27 mouse cellular contexts compared by ENCODE assay signal in genomic region chr7:120879972-120880371, GRCm38 (mm10). TPM values are rescaled to one million over a fixed set of nuclear protein-coding genes. Genes with fewer than 3 reads are reported as not detected.
DNase-seq lines count a peak whose midpoint lies in the region; ATAC-seq and TF ChIP-seq lines count a peak whose summit lies in the region.
"Had no signal": no experiment of that assay in that cellular context is flagged by ENCODE, and none has a peak within 500 bp of the region (broad histone marks: within the 10 kb centered on the region; RNA-seq: fewer than 3 reads in every experiment).

No protein-coding gene starts in this region.

- H3K9ac ChIP-seq in stomach, embryonic 15.5 days = no peak overlapping the region
- H3K9ac ChIP-seq in stomach, postnatal 0 days (ENCODE audit: low read length) = no peak overlapping the region
- H3K9ac ChIP-seq in liver, embryonic 16.5 days (ENCODE audit: low read depth, low read length) = peak overlapping the region; percentile 64
- H3K9ac ChIP-seq in kidney, embryonic 14.5 days (ENCODE audit: low read depth, low read length) = no peak overlapping the region
- H3K9ac ChIP-seq: heart, embryonic 12.5 days; hindbrain, embryonic 13.5 days; limb, embryonic 12.5 days; midbrain, embryonic 13.5 days had no signal

- TF ChIP-seq CTCF in stomach, postnatal 0 days (IDR thresholded peaks at IDR 0.05; ENCODE audit: low read depth) = no peak

- H3K4me1 ChIP-seq in stomach, embryonic 15.5 days = peaks cover 6% of the 10 kb centered on the region; the same call in 1 of the 2 replicates
- 0 out of 2 replicates have a peak, but pooled peaks cover 2% of the 10 kb centered on the region for H3K4me1 ChIP-seq in stomach, postnatal 0 days (replicated peaks; ENCODE audit: control insufficient read depth, insufficient read depth)
- peaks cover 71% of the 10 kb centered on the region for H3K4me1 ChIP-seq in liver, embryonic 16.5 days (ENCODE audit: control insufficient read depth, low read depth, low read length)
- H3K4me1 ChIP-seq in kidney, embryonic 14.5 days (ENCODE audit: control insufficient read depth, insufficient read depth, low read length) = 0 out of 2 replicates have a peak, but pooled peaks cover 2% of the 10 kb centered on the region
- H3K4me1 ChIP-seq: hindbrain, embryonic 13.5 days; limb, embryonic 12.5 days; midbrain, embryonic 13.5 days had no signal

- TF ChIP-seq EP300 in stomach, postnatal 0 days (optimal IDR thresholded peaks at IDR 0.05) = no peak

- peak; percentile 36; the same call in 1 of the 2 replicates for ATAC-seq in stomach, embryonic 15.5 days (ENCODE audit: insufficient read depth, low FRiP score, low read depth)
- no peak for ATAC-seq in stomach, postnatal 0 days (ENCODE audit: low FRiP score, low TSS enrichment)
- peak; percentile 73 for ATAC-seq in liver, embryonic 16.5 days (ENCODE audit: low read depth)
- ATAC-seq in kidney, embryonic 14.5 days (ENCODE audit: low FRiP score, low TSS enrichment) = no peak
- ATAC-seq: CD4-positive, CD25-positive, alpha-beta regulatory T cell, adult 4 months; inflammation-experienced regulatory T-cells, adult 6 months; midbrain, embryonic 13.5 days had no signal

- WGBS in stomach, embryonic 15.5 days = 79% methylated on average over 3 of the region's 3 CpGs
- 83% methylated on average over 3 of the region's 3 CpGs for WGBS in stomach, postnatal 0 days
- WGBS in liver, embryonic 16.5 days (ENCODE audit: insufficient replicate concordance) = 66% methylated on average over 3 of the region's 3 CpGs
- 100% methylated on average over 3 of the region's 3 CpGs for WGBS in kidney, embryonic 14.5 days

- H3K36me3 ChIP-seq in stomach, embryonic 15.5 days = peaks cover 34% of the 10 kb centered on the region
- peaks cover 21% of the 10 kb centered on the region for H3K36me3 ChIP-seq in stomach, postnatal 0 days (ENCODE audit: control insufficient read depth, insufficient read depth, low read length)
- H3K36me3 ChIP-seq in liver, embryonic 16.5 days (ENCODE audit: control insufficient read depth, insufficient read depth) = peaks cover 42% of the 10 kb centered on the region
- peaks cover 6% of the 10 kb centered on the region; the same call in 1 of the 2 replicates for H3K36me3 ChIP-seq in kidney, embryonic 14.5 days (ENCODE audit: control insufficient read depth, insufficient read depth, low read length)

- no peak overlapping the region for H3K4me3 ChIP-seq in stomach, embryonic 15.5 days (replicated peaks)
- H3K4me3 ChIP-seq in stomach, postnatal 0 days (ENCODE audit: low read depth, low read length) = no peak overlapping the region
- H3K4me3 ChIP-seq in liver, embryonic 16.5 days (ENCODE audit: low read depth, low read length) = peak overlapping the region; percentile 69
- no peak overlapping the region for H3K4me3 ChIP-seq in kidney, embryonic 14.5 days (ENCODE audit: low read length)
- H3K4me3 ChIP-seq: forebrain, embryonic 10.5 days; heart, embryonic 12.5 days; hindbrain, embryonic 13.5 days; layer of hippocampus, adult 2 months; limb, embryonic 12.5 days; midbrain, embryonic 13.5 days had no signal

- no peak overlapping the region for H3K27ac ChIP-seq in stomach, embryonic 15.5 days
- no peak overlapping the region for H3K27ac ChIP-seq in stomach, postnatal 0 days (replicated peaks)
- H3K27ac ChIP-seq in liver, embryonic 16.5 days (ENCODE audit: low read length) = peak overlapping the region; percentile 90
- H3K27ac ChIP-seq in kidney, embryonic 14.5 days (ENCODE audit: low read depth, low read length) = no peak overlapping the region
- H3K27ac ChIP-seq: forebrain, embryonic 10.5 days; hindbrain, embryonic 13.5 days; layer of hippocampus, adult 2 months; limb, embryonic 12.5 days; midbrain, embryonic 13.5 days had no signal

- no peaks in the 10 kb centered on the region for H3K9me3 ChIP-seq in stomach, embryonic 15.5 days
- no peaks in the 10 kb centered on the region for H3K9me3 ChIP-seq in stomach, postnatal 0 days (ENCODE audit: control insufficient read depth, low read length)
- H3K9me3 ChIP-seq in liver, embryonic 16.5 days (replicated peaks; ENCODE audit: control insufficient read depth, low read length) = no peaks in the 10 kb centered on the region
- peaks cover 4% of the 10 kb centered on the region; the same call in 1 of the 2 replicates for H3K9me3 ChIP-seq in kidney, embryonic 14.5 days (ENCODE audit: control insufficient read depth, low read length)
- H3K9me3 ChIP-seq: hindbrain, embryonic 13.5 days; midbrain, embryonic 13.5 days had no signal

- no peak overlapping the region for H3K4me2 ChIP-seq in stomach, embryonic 15.5 days
- no peak overlapping the region for H3K4me2 ChIP-seq in stomach, postnatal 0 days (replicated peaks; ENCODE audit: low read depth)
- H3K4me2 ChIP-seq in liver, embryonic 16.5 days (ENCODE audit: low read depth, low read length) = peak overlapping the region; percentile 64
- H3K4me2 ChIP-seq in kidney, embryonic 14.5 days (replicated peaks; ENCODE audit: low read depth, low read length) = no peak overlapping the region
- H3K4me2 ChIP-seq: heart, embryonic 12.5 days; hindbrain, embryonic 13.5 days; limb, embryonic 12.5 days; midbrain, embryonic 13.5 days had no signal

- no peak for DNase-seq in stomach, postnatal 0 days (ENCODE audit: low spot score)
- peak; percentile 78 for DNase-seq in liver
- DNase-seq in layer of hippocampus, adult 11-12 months (ENCODE audit: low spot score) = no peak
- DNase-seq in left cerebral cortex, postnatal 36 days (ENCODE audit: low spot score in 2 of 2) = no peak
- DNase-seq: adrenal gland, postnatal 25 days; cerebellum, adult 11-12 months; cerebellum, postnatal 36 days; gastrocnemius, postnatal 25 days; heart, adult 18-20 months; heart, postnatal 14 days; kidney, adult 2 months; kidney, postnatal 10 days; layer of hippocampus, postnatal 36 days; lung, adult 2 months; lung, postnatal 14 days; thymus, postnatal 4 days had no signal

- intact Hi-C loops in left cerebral cortex, postnatal 36 days (cut with DNase I) = no loop called here

- no peaks in the 10 kb centered on the region for H3K27me3 ChIP-seq in stomach, embryonic 15.5 days (replicated peaks)
- no peaks in the 10 kb centered on the region for H3K27me3 ChIP-seq in stomach, postnatal 0 days (ENCODE audit: control insufficient read depth, insufficient read depth, low read length)
- no peaks in the 10 kb centered on the region for H3K27me3 ChIP-seq in liver, embryonic 16.5 days (ENCODE audit: control insufficient read depth, insufficient read depth, low read depth, low read length)
- H3K27me3 ChIP-seq in kidney, embryonic 14.5 days (ENCODE audit: control insufficient read depth, insufficient read depth, low read length) = no peaks in the 10 kb centered on the region
- H3K27me3 ChIP-seq: heart, embryonic 12.5 days; hindbrain, embryonic 13.5 days; limb, embryonic 12.5 days; midbrain, embryonic 13.5 days had no signal

RNA-seq across cellular contexts. Expression of gene Eef2k, which starts 37.3 kb away (rescaled TPM):
- polyA plus RNA-seq in stomach, embryonic 15.5 days (2015; fragmentation: Nextera tagmentation; extraction: Ambion mirVana) = 54.3 and 58.0 TPM in 2 replicates
- polyA plus RNA-seq in stomach, postnatal 0 days (2015; fragmentation: Nextera tagmentation; extraction: Ambion mirVana) = 39.9 and 42.0 TPM in 2 replicates
- 46.5 and 52.1 TPM in 2 replicates for polyA plus RNA-seq in liver, embryonic 16.5 days (2015; fragmentation: Nextera tagmentation; extraction: Ambion mirVana)
- total RNA-seq in left cerebral cortex, postnatal 36 days (2021) = 10 to 100 TPM; 27.9 to 32.0 TPM
- polyA plus RNA-seq in kidney, embryonic 14.5 days (2014; fragmentation: Nextera tagmentation; extraction: Ambion mirVana) = 7.3 and 8.6 TPM in 2 replicates

RNA-seq across cellular contexts. Expression of gene Polr3e, which starts 37.6 kb away (rescaled TPM):
- polyA plus RNA-seq in stomach, embryonic 15.5 days (2015; fragmentation: Nextera tagmentation; extraction: Ambion mirVana) = 34.4 and 36.4 TPM in 2 replicates
- 16.1 and 17.7 TPM in 2 replicates for polyA plus RNA-seq in stomach, postnatal 0 days (2015; fragmentation: Nextera tagmentation; extraction: Ambion mirVana)
- polyA plus RNA-seq in liver, embryonic 16.5 days (2015; fragmentation: Nextera tagmentation; extraction: Ambion mirVana) = 10.1 and 10.4 TPM in 2 replicates
- total RNA-seq in left cerebral cortex, postnatal 36 days (2021) = 10 to 100 TPM; 27.8 to 28.0 TPM
- 25.6 and 31.2 TPM in 2 replicates for polyA plus RNA-seq in kidney, embryonic 14.5 days (2014; fragmentation: Nextera tagmentation; extraction: Ambion mirVana)

Comparison
In these comparisons a context has a peak if more than half of its experiments do, and no peak if none do; other contexts are left out.
1. ATAC-seq: peak in stomach, embryonic 15.5 days (single experiment) and liver, embryonic 16.5 days (single experiment); none in stomach, postnatal 0 days (single experiment) and kidney, embryonic 14.5 days (single experiment).